Mouse (Mus musculus): ENCODE results near the gene Sirt7. TPM values are rescaled to one million over a fixed set of nuclear protein-coding genes. Genes with fewer than 3 reads are reported as not detected.

Sirt7 gene
- polyA plus RNA-seq, 3 experiments from 2014 or later: 55.1 to 61.4 (median 60.4) TPM

Other genes with a start within 250 kb of the Sirt7 start
- 10 to 100 TPM; 15.9 to 23.1 (median 17.9) TPM for gene Faap100, start 246.5 kb downstream of the Sirt7 start, polyA plus RNA-seq (2017; shearing (Covaris generic))
- 10 to 100 TPM in 2 of 3 experiments, 1 to 10 TPM in 1; 8.6 to 12.4 (median 11.0) TPM for gene Nploc4, start 187.5 kb downstream of the Sirt7 start, polyA plus RNA-seq (2017; shearing (Covaris generic))
- gene Tspan10, start 182.6 kb downstream of the Sirt7 start, polyA plus RNA-seq (2017; shearing (Covaris generic)): under 1 TPM in 1 of 3 experiments, not detected in 2; 0.28 TPM
- under 1 TPM in 2 of 3 experiments, not detected in 1; 0.15 to 0.56 TPM for gene Pde6g, start 171.7 kb downstream of the Sirt7 start, polyA plus RNA-seq (2017; shearing (Covaris generic))
- 1 to 10 TPM; 4.8 to 6.8 (median 5.1) TPM for gene Oxld1, start 167.2 kb downstream of the Sirt7 start, polyA plus RNA-seq (2017; shearing (Covaris generic))
- gene Ccdc137, start 167.1 kb downstream of the Sirt7 start, polyA plus RNA-seq (2017; shearing (Covaris generic)): 10 to 100 TPM; 17.8 to 26.0 (median 17.9) TPM
- gene Arl16, start 157.6 kb downstream of the Sirt7 start, polyA plus RNA-seq (2017; shearing (Covaris generic)): 10 to 100 TPM; 28.8 to 39.7 (median 33.1) TPM
- gene Mrpl12, start 140.6 kb downstream of the Sirt7 start, polyA plus RNA-seq (2017; shearing (Covaris generic)): 10 to 100 TPM; 54.6 to 78.9 (median 73.0) TPM
- gene Slc25a10, start 133.4 kb downstream of the Sirt7 start, polyA plus RNA-seq (2017; shearing (Covaris generic)): 10 to 100 TPM; 12.4 to 14.3 (median 12.7) TPM
- gene Gcgr, start 94.5 kb downstream of the Sirt7 start, polyA plus RNA-seq (2017; shearing (Covaris generic)): not detected
- 100 to 1,000 TPM in 2 of 3 experiments, 10 to 100 TPM in 1; 93.4 to 136 (median 107) TPM for gene Mcrip1, start 75.5 kb downstream of the Sirt7 start, polyA plus RNA-seq (2017; shearing (Covaris generic))
- not detected for gene Ppp1r27, start 74.1 kb downstream of the Sirt7 start, polyA plus RNA-seq (2017; shearing (Covaris generic))
- gene P4hb, start 52.0 kb downstream of the Sirt7 start, polyA plus RNA-seq (2017; shearing (Covaris generic)): 100 to 1,000 TPM; 135 to 164 (median 149) TPM
- gene Arhgdia, start 43.6 kb downstream of the Sirt7 start, polyA plus RNA-seq (2017; shearing (Covaris generic)): 100 to 1,000 TPM; 624 to 862 (median 685) TPM
- gene Alyref, start 26.9 kb downstream of the Sirt7 start, polyA plus RNA-seq (2017; shearing (Covaris generic)): 10 to 100 TPM; 15.8 to 76.9 (median 47.7) TPM
- 100 to 1,000 TPM; 110 to 147 (median 129) TPM for gene Anapc11, start 26.8 kb downstream of the Sirt7 start, polyA plus RNA-seq (2017; shearing (Covaris generic))
- 1 to 10 TPM in 1 of 3 experiments, under 1 TPM in 1, not detected in 1; 0.67 to 1.4 TPM for gene Npb, start 16.8 kb downstream of the Sirt7 start, polyA plus RNA-seq (2017; shearing (Covaris generic))
- gene Pcyt2, start 7.3 kb downstream of the Sirt7 start, polyA plus RNA-seq (2017; shearing (Covaris generic)): 100 to 1,000 TPM in 2 of 3 experiments, 10 to 100 TPM in 1; 66.1 to 124 (median 113) TPM
- gene Mafg, start 8.4 kb upstream of the Sirt7 start, polyA plus RNA-seq (2017; shearing (Covaris generic)): 10 to 100 TPM; 15.3 to 15.8 (median 15.5) TPM
- gene Pycr1, start 18.5 kb upstream of the Sirt7 start, polyA plus RNA-seq (2017; shearing (Covaris generic)): 1 to 10 TPM in 1 of 3 experiments, under 1 TPM in 1, not detected in 1; 0.86 to 1.7 TPM
- not detected for gene Myadml2, start 22.9 kb upstream of the Sirt7 start, polyA plus RNA-seq (2017; shearing (Covaris generic))
- not detected for gene Notum, start 35.9 kb upstream of the Sirt7 start, polyA plus RNA-seq (2017; shearing (Covaris generic))
- gene Aspscr1, start 47.7 kb upstream of the Sirt7 start, polyA plus RNA-seq (2017; shearing (Covaris generic)): 100 to 1,000 TPM in 1 of 3 experiments, 10 to 100 TPM in 2; 79.4 to 107 (median 86.2) TPM
- 100 to 1,000 TPM; 154 to 181 (median 169) TPM for gene Cenpx, start 88.5 kb upstream of the Sirt7 start, polyA plus RNA-seq (2017; shearing (Covaris generic))
- gene Lrrc45, start 88.7 kb upstream of the Sirt7 start, polyA plus RNA-seq (2017; shearing (Covaris generic)): 10 to 100 TPM; 19.4 to 39.4 (median 20.8) TPM
- gene Rac3, start 96.2 kb upstream of the Sirt7 start, polyA plus RNA-seq (2017; shearing (Covaris generic)): not detected
- 10 to 100 TPM; 20.5 to 29.7 (median 26.5) TPM for gene Dcxr, start 102.0 kb upstream of the Sirt7 start, polyA plus RNA-seq (2017; shearing (Covaris generic))
- gene Cbr2, start 106.9 kb upstream of the Sirt7 start, polyA plus RNA-seq (2017; shearing (Covaris generic)): not detected
- 10 to 100 TPM; 24.1 to 64.8 (median 62.8) TPM for gene Hmga1b, start 137.6 kb upstream of the Sirt7 start, polyA plus RNA-seq (2017; shearing (Covaris generic))
- gene Rfng, start 159.0 kb upstream of the Sirt7 start, polyA plus RNA-seq (2017; shearing (Covaris generic)): 1 to 10 TPM; 3.5 to 4.4 (median 3.7) TPM
- gene Gps1, start 159.0 kb upstream of the Sirt7 start, polyA plus RNA-seq (2017; shearing (Covaris generic)): 100 to 1,000 TPM; 121 to 154 (median 127) TPM
- gene Dus1l, start 171.2 kb upstream of the Sirt7 start, polyA plus RNA-seq (2017; shearing (Covaris generic)): 10 to 100 TPM; 30.4 to 34.4 (median 34.3) TPM
- gene Fasn, start 199.3 kb upstream of the Sirt7 start, polyA plus RNA-seq (2017; shearing (Covaris generic)): 10 to 100 TPM; 22.7 to 31.3 (median 29.4) TPM